ENCODE assay signal across 8 mouse cellular contexts in the genomic region with DNA sequence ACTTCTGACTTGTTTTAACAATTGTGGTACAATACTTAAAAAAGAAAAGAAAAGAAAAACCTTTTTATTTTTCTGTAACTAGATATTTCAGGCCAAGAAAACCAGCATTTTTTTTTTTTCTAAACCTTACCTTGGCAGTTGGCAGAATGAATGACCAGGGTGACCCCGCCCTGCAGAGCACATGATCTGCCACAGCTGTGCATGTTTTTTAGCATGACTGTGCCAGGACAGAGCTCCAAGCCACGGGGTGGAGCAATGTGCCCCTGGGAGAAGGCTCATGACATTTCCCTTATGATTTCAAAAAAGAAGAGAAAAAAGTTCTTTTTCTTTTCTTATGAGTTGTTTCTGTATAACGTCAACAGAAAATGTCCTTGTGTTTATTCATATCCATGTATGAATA. TPM values are rescaled to one million over a fixed set of nuclear protein-coding genes. Genes with fewer than 3 reads are reported as not detected.
DNase-seq lines count a peak whose midpoint lies in the region; ATAC-seq lines count a peak whose summit lies in the region.

No protein-coding gene starts in this region.

- peaks cover 73% of the 10 kb centered on the region for H3K4me1 ChIP-seq in liver, embryonic 13.5 days (replicated peaks)
- H3K4me1 ChIP-seq in forebrain, embryonic 10.5 days: peaks cover 30% of the 10 kb centered on the region

- no peak for ATAC-seq in liver, embryonic 13.5 days (ENCODE audit: low read depth)
- ATAC-seq in granulocyte monocyte progenitor cell, adult 5-6 weeks (replicated peaks; ENCODE audit: poor library complexity, severe bottlenecking): no peak

- H3K27ac ChIP-seq in liver, embryonic 13.5 days: peak overlapping the region; percentile 49
- no peak overlapping the region for H3K27ac ChIP-seq in forebrain, embryonic 10.5 days

- no peaks in the 10 kb centered on the region for H3K27me3 ChIP-seq in liver, embryonic 13.5 days
- H3K27me3 ChIP-seq in forebrain, embryonic 10.5 days (ENCODE audit: poor library complexity, severe bottlenecking): no peaks in the 10 kb centered on the region

- intact Hi-C loops in gastrocnemius, postnatal 14 days (cut with DNase I; ENCODE audit: low total_unique reads): no loop called here

- no peak overlapping the region for H3K4me3 ChIP-seq in liver, embryonic 13.5 days (replicated peaks)
- no peak overlapping the region for H3K4me3 ChIP-seq in forebrain, embryonic 10.5 days

- WGBS in liver, embryonic 13.5 days (ENCODE audit: insufficient replicate concordance): 55% methylated on average over 3 of the region's 3 CpGs
- WGBS in forebrain, embryonic 10.5 days: 78% methylated on average over 3 of the region's 3 CpGs

- no peak overlapping the region for H3K9ac ChIP-seq in liver, embryonic 13.5 days

- H3K4me2 ChIP-seq in liver, embryonic 13.5 days: no peak overlapping the region

- DNase-seq in 3T3-L1 (ENCODE audit: low read depth, low spot score): peak; percentile 82
- DNase-seq in MN1 (ENCODE audit: low spot score): peak; percentile 18
- peak; percentile 71 for DNase-seq in gastrocnemius, postnatal 14 days
- DNase-seq in liver, embryonic 13.5 days: peak; percentile 11
- DNase-seq in layer of hippocampus, adult 8-10 months (ENCODE audit: low spot score in 2 of 2): no peak
- no peak for DNase-seq in yolk sac, embryonic 10.5 days (ENCODE audit: low spot score)
- DNase-seq in forebrain, embryonic 10.5 days (ENCODE audit: extremely low spot score, low spot score): no peak

- peaks cover 1% of the 10 kb centered on the region for H3K36me3 ChIP-seq in liver, embryonic 13.5 days
- peaks cover under 1% of the 10 kb centered on the region for H3K36me3 ChIP-seq in forebrain, embryonic 10.5 days (replicated peaks)

- H3K9me3 ChIP-seq in liver, embryonic 13.5 days (replicated peaks): no peaks in the 10 kb centered on the region
- H3K9me3 ChIP-seq in forebrain, embryonic 10.5 days: peaks cover 6% of the 10 kb centered on the region; the same call in 1 of the 2 replicates

RNA-seq across cellular contexts. Expression of gene Mesd, which starts 5.1 kb away (rescaled TPM):
- total RNA-seq in gastrocnemius, postnatal 14 days (2021): 10 to 100 TPM; 31.5 to 38.8 TPM
- polyA plus RNA-seq in liver, embryonic 13.5 days (2015; fragmentation: Nextera tagmentation; extraction: Ambion mirVana): 59.6 and 68.8 TPM in 2 replicates
- 10 to 100 TPM; 65.0 to 75.1 (median 68.2) TPM for total RNA-seq in layer of hippocampus, adult 8-10 months (2022)
- 22.6 and 29.3 TPM in 2 replicates for total RNA-seq in granulocyte monocyte progenitor cell, adult 5-6 weeks (2014; fragmentation: Nextera tagmentation)
- total RNA-seq in granulocyte monocyte progenitor cell, adult 5-6 weeks (2017): 55.4 and 70.9 TPM in 2 replicates
- 102 and 106 TPM in 2 replicates for polyA plus RNA-seq in forebrain, embryonic 10.5 days (2016; fragmentation: Nextera tagmentation; extraction: Ambion mirVana)

RNA-seq across cellular contexts. Expression of gene Tlnrd1, which starts 5.3 kb away (rescaled TPM):
- total RNA-seq in gastrocnemius, postnatal 14 days (2021): 1 to 10 TPM; 4.8 to 5.5 TPM
- polyA plus RNA-seq in liver, embryonic 13.5 days (2015; fragmentation: Nextera tagmentation; extraction: Ambion mirVana): 8.9 and 10.0 TPM in 2 replicates
- total RNA-seq in layer of hippocampus, adult 8-10 months (2022): 10 to 100 TPM; 18.6 to 20.7 (median 20.1) TPM
- 4.9 and 5.8 TPM in 2 replicates for total RNA-seq in granulocyte monocyte progenitor cell, adult 5-6 weeks (2014; fragmentation: Nextera tagmentation)
- total RNA-seq in granulocyte monocyte progenitor cell, adult 5-6 weeks (2017): 5.6 and 6.4 TPM in 2 replicates
- 7.6 and 8.4 TPM in 2 replicates for polyA plus RNA-seq in forebrain, embryonic 10.5 days (2016; fragmentation: Nextera tagmentation; extraction: Ambion mirVana)

Comparison
In these comparisons a context has a peak if more than half of its experiments do, and no peak if none do; other contexts are left out.
1. DNase-seq: peak in 3T3-L1 (single experiment), MN1 (single experiment), gastrocnemius, postnatal 14 days (single experiment) and liver, embryonic 13.5 days (single experiment); none in layer of hippocampus, adult 8-10 months (0 of 2), yolk sac, embryonic 10.5 days (single experiment) and forebrain, embryonic 10.5 days (single experiment).